Mouse (Mus musculus) spleen, postnatal 10 days (tissue): ENCODE data around the gene Eef2kmt.

Experiments
- DNase-seq, 2 experiments: peaks; one replicate each; pipeline ENCODE4 v3.0.0; 2021 to 2022; ENCODE audit warnings: low spot score in 2 of 2

Gene Eef2kmt

DNA sequence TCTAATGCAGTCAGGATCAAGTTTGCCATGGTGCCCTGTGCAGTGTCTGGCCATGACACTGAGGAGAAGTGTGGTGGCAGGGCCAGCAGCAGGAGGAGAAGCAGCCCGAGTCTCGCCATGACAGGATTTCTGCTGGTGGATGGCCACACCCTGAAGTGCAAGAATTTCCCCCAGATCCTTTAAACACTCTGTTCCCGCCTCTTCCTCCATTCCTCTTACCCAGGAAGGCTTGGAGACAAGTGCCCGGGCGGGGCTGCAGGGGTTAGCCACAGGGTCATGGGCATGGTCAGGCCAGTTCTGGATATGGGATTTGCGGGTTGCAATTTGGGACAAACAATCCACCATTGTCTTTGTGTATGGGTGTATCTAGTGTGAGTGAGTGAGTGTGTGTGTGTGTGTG lies 33.6 kb downstream of the Eef2kmt start, which contains the start of gene AU021092:
Gene AU021092 (minus strand): TSS at position 160 of the 400 bp plus-strand sequence.
- no peak for DNase-seq

DNA sequence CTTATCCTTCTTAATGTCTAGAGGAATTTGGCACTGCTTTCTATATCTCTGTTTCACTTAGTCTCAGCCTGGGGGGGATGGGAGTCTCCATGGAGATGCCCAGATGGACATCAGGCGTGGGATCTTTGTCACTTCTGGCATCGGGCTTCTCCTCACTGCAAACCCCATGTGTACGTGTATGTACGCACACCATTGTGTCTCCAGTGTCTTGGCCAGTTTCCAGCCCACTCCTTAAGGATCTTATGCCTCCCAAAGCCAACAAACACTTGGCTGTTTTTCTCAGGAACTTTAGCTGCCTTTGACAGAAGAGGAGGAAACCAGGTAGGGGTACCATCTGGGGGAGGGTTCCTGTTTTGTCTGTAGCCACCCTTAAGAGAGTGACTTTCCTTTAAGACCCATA lies 34.4 kb downstream of the Eef2kmt start:
- DNase-seq, result no peak

- no peak for DNase-seq
Observed at GRCm38 (mm10) chr16:5217341-5218133, 38.2 kb downstream of the Eef2kmt start.

- DNase-seq, result no peak
Observed at GRCm38 (mm10) chr16:5216686-5217085, 39.1 kb downstream of the Eef2kmt start.

- DNase-seq, result no peak
Observed at GRCm38 (mm10) chr16:5214126-5214525, 41.7 kb downstream of the Eef2kmt start.

DNA sequence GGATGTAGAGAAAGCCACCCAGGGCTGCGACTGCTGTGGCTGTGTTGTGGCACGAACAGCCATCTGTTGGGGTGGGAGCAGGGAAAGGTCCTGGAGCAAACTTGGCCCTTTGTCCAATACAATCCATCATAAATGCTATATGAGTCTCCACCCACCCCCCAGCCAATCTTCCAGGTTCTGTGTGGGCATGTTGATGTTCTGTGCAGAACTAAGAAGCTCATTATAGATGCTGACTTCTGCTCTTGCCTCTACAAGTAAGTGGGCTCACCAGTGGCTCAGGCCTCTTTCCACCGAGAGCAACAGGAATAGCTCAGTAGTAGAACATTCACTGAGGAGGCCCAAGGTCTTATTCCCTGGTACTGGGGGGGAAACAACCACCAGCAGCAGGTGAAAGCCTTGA lies 43.6 kb downstream of the Eef2kmt start:
- DNase-seq, result no peak

DNA sequence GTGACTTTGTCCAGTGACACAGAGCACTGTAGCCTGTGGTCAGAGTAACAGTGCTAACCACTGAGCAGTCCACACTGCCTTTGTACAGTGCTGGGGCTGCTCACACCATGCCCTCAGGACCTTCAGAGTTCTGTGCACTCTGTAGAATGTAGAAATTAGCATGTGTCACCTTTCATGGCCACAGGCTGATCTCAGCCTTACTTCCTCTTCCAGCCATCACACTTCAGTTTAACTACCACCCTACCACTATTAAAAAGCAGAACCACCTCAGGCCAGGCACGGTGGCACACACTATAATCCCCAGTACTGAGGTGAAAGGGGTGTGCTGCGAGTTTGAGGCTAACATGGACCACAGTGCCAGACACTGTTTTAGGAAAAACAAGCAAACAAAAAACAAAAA lies 45.4 kb downstream of the Eef2kmt start:
- DNase-seq, result no peak

DNA sequence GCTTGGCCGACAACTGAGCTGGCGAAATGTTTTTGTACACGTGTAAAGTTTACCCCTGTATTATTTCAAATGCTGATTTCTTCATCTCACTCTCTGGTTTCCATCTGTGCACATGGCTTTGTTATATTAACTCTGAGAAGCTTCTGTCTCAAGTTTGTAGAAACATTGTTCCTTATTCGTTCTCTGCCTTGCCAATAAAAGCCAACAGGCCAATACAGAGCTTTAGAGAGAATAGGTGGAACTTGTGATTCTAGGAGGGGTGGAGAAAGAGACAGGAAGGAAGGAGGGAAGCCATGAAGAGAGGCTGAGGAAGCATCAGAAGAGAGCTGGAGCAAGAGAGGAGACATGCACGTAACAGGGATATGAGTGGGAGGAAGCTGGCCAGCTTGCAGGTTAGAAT lies 49.7 kb downstream of the Eef2kmt start:
- no peak for DNase-seq

DNA sequence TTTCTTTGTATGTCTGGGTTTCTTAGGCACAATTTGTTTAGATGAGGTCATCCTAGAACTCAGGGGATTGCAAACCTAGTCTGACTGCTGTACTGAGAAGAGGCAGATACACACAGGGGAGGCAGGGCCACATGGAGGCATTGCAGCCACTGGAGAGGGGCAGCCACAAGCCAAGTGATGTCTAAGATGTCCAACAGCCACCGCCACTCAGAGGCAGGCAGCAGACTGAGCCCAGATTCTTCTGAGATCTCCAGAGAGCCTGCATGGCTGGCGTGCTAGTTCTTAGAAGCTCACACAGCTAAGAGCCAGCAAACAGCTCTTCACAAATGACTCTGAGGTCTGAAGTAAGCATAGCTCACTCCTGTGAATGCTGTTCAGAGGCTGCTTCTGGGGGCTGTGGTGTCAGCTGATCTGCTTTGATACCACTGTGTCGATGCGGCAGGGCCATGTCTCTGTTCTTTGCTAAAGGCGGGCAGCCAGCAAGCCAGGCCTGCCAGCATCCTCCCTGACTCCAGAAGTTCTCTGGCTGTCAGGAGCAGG lies 50.3 kb downstream of the Eef2kmt start:
- no peak for DNase-seq

DNA sequence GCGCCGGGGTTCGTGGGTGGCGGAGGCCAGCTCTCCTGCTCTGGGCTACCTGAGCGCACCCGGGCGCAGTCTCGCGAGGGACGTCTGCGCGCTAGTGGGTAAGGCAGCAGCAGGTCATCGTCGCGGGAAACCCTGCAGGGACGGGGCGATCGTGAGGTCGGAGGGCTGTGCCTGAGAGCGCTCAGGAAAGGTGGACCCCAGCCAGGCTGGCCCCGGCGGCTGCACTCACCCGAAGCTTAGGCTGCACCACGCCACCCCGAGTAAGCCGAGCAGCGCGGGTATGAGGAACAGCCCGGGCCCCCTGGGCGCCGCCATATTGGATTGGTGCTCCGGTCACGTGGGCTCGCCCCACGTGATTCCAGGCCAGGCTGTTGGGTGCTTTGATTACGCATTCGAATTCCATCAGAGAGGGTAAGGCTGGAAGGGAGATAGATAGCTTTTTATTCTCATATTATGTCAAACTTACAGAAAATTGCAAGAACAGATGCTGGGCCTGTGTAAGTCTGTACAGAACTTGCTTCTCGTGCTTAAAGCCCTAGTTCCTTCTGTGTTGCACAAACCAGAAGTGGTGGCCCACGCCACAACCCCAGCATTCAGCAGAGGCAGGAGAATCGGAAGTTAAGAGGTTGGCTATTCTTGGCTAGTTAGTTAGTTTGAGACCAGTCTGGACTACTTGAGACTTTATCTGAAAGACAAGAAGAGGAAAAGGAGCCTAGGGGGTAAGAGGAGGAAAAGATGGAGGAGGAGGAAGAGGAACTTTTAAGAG lies 51.9 kb downstream of the Eef2kmt start, which contains the start of gene Nagpa:
Gene Nagpa (minus strand): TSS at position 345 of the 766 bp plus-strand sequence.
- peak; percentile 44 to 82 for DNase-seq

DNA sequence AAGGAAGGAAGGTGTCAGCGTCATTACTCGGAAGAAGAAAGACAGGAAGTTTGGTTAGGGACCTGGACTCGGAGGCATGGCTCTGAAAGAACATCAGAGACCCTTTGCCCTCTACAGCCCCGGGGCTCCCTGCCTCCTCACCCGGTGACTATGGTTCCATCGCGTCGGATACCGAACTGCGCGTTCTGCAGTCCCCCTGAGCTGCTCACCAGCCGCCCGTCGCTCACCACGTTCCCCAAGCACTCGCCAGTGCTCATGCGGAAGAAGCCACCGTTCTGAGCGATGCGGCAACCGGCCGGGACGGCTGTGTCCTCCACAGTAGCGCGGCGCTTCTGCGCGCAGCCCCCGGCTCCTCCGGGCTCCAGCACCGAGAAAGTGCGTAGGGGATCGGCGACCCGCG lies 52.6 kb downstream of the Eef2kmt start:
- peak; percentile 36 to 47 for DNase-seq

- peak; percentile 17 to 47 for DNase-seq
Observed at GRCm38 (mm10) chr16:5202681-5203080, 53.1 kb downstream of the Eef2kmt start.

DNA sequence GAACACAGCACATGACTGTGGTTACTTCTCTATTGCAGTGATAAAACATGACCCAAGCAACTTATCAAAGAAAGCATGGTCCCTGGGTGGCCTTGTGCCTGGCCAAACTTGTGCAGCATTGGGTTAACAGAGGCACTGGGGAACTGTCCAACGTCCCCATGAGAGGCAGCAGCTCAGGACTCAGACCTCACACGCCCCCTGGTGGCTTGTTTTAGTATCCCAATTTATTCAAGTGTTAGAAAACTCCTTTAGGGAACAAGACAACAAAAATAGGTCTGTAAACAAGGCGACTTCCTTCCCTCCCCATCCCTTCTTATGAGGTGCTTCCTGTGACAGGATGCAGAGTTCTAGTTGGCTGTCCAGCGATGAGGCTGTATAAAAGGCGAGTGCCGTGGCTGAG lies 60.7 kb downstream of the Eef2kmt start:
- peak; percentile 35 to 75 for DNase-seq
